Mouse (Mus musculus) adrenal gland, postnatal 36 days (tissue): Measurements from ENCODE around the gene Hivep3. TPM values are rescaled to one million over a fixed set of nuclear protein-coding genes. Genes with fewer than 3 reads are reported as not detected.

Experiments used
- DNase-seq, 2 experiments: peaks; one replicate each; pipeline ENCODE4 v3.0.0; 2021; ENCODE audit warnings: mixed read lengths in 1 of 2
- total RNA-seq, 2 experiments: library from RNA; stranded (reverse); gene quantifications; 2 replicates each; pipeline ENCODE4 v1.2.3; 2021

Gene Hivep3
- total RNA-seq, 2 experiments from 2014 or later = 7.8 to 10.1 TPM

GRCm38 (mm10) chr4:120106362-120106761 is 372.8 kb downstream of the Hivep3 start:
- no peak for DNase-seq

- no peak for DNase-seq
These were observed 374.2 kb downstream of the Hivep3 start for GRCm38 (mm10) chr4:120107787-120108186.

GRCm38 (mm10) chr4:120115516-120115915 is 381.9 kb downstream of the Hivep3 start:
- DNase-seq = no peak

GRCm38 (mm10) chr4:120116312-120116711 is 382.7 kb downstream of the Hivep3 start:
- DNase-seq = no peak

- peak; percentile 77 to 80 for DNase-seq
These were observed 386.7 kb downstream of the Hivep3 start for GRCm38 (mm10) chr4:120120276-120120675.

- DNase-seq = peak in 1 of 2 experiments; percentile 21
These were observed 391.1 kb downstream of the Hivep3 start for GRCm38 (mm10) chr4:120124656-120125055.

- peak; percentile 32 to 46 for DNase-seq
These were observed 392.5 kb downstream of the Hivep3 start for GRCm38 (mm10) chr4:120126047-120126446.

- DNase-seq = no peak
These were observed 393.7 kb downstream of the Hivep3 start for GRCm38 (mm10) chr4:120127333-120127732.

GRCm38 (mm10) chr4:120128033-120128432 is 394.4 kb downstream of the Hivep3 start:
- peak; percentile 88 to 90 for DNase-seq

GRCm38 (mm10) chr4:120129233-120129885 is 395.8 kb downstream of the Hivep3 start:
- DNase-seq = peak; percentile 73 to 75

GRCm38 (mm10) chr4:120130926-120131325 is 397.3 kb downstream of the Hivep3 start:
- no peak for DNase-seq

- peak; percentile 94 to 98 for DNase-seq
These were observed 398.0 kb downstream of the Hivep3 start for GRCm38 (mm10) chr4:120131441-120132220.

GRCm38 (mm10) chr4:120134223-120134622 is 400.6 kb downstream of the Hivep3 start:
- DNase-seq = no peak

- no peak for DNase-seq
These were observed 408.2 kb downstream of the Hivep3 start for GRCm38 (mm10) chr4:120141810-120142209.

GRCm38 (mm10) chr4:120142905-120143304 is 409.3 kb downstream of the Hivep3 start:
- DNase-seq = no peak

- peak in 1 of 2 experiments; percentile 51 for DNase-seq
These were observed 410.8 kb downstream of the Hivep3 start for GRCm38 (mm10) chr4:120144343-120144742.

GRCm38 (mm10) chr4:120145931-120146330 is 412.3 kb downstream of the Hivep3 start:
- no peak for DNase-seq

GRCm38 (mm10) chr4:120148291-120149141 is 414.9 kb downstream of the Hivep3 start:
- peak; percentile 91 to 93 for DNase-seq

GRCm38 (mm10) chr4:120149142-120149524 is 415.5 kb downstream of the Hivep3 start:
- DNase-seq = peak in 1 of 2 experiments; percentile 23

GRCm38 (mm10) chr4:120150345-120150920 is 416.8 kb downstream of the Hivep3 start:
- peak; percentile 40 to 51 for DNase-seq

- DNase-seq = no peak
These were observed 418.3 kb downstream of the Hivep3 start for GRCm38 (mm10) chr4:120151906-120152305.

GRCm38 (mm10) chr4:120152648-120153047 is 419.1 kb downstream of the Hivep3 start:
- DNase-seq = no peak
